Mouse (Mus musculus) retina, embryonic 14.5 days (tissue): ENCODE measurements around the gene Rhof.
A peak's percentile ranks its signal among the peaks of the same experiment; 100 is the strongest.

ENCODE experiments used
- DNase-seq: peaks from one replicate; pipeline ENCODE4 v3.0.0-alpha.2; 2015; ENCODE audit warnings: low spot score

Rhof gene

GRCm38 (mm10) chr5:123132308-123133071 is at the start of gene Rhof:
Gene Rhof, minus strand, starts transcription at chr5:123132692.
- DNase-seq: peak; percentile 76

DNA sequence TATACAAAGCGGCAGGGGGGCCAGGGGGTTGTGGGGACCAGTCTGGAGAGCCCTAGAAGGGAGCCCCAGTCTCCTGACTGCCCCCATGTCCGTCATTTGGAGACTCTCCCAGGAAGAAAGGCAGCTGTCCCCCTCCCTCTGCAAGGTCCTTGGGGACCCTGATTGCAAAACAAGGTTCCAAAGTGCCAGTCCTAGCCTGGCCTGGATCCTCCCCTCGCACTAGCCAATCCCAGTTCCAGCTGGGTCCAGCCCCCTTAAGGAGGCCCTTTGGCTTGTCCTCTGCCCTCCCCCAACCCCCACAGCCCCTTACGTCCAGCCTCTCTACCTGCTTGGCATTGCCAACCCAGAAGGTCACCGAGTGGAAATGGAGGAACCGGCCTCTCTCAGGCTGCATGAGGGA is 49.0 kb upstream of the Rhof start:
- DNase-seq: no peak

- no peak for DNase-seq
These were observed 47.9 kb upstream of the Rhof start for GRCm38 (mm10) chr5:123180390-123180789.

DNA sequence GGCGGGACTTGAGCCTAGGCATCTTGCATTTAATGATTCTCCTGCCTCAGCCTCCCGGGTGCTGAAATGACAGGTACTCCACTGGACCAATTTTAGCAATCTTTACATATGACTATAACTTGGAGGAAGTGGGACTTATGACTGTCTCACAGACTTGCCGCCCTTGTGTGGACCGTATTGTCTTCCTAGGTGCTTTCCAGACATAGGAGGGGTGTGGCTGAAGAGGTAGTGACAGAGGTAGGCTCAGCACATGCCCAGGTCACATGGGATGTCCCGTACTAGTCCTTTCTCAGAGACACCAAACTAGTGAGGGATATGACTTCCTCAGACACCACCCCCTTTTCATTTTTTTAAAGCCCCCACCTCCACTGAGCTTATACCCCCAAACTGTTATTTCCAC is 46.3 kb upstream of the Rhof start:
- DNase-seq: no peak

- peak; percentile 92 for DNase-seq
These were observed 39.3 kb upstream of the Rhof start for GRCm38 (mm10) chr5:123171646-123172350.

GRCm38 (mm10) chr5:123170365-123170764 is 37.9 kb upstream of the Rhof start:
- DNase-seq: no peak

DNA sequence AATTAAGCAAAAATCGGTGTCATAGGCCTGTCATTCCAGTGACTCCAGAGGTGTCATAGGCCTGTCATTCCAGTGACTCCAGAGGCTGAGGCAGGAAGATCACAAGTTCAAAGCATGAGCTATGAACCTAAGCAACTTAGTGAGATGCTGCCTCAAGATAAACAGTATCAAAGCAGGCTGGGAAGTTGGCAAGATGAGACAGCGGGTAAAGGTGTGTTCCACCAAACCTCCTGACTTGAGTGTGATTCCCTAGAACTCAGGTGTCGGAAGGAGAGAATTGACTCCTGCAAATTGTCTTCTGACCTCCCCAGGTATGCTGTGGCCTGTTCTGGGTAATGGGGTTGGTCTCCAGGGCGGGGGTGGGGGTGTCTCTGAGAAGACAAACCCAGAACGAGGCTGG is 36.8 kb upstream of the Rhof start, which contains the start of gene Psmd9:
Gene Psmd9 (plus strand): TSS at position 130 of the 400 bp plus-strand sequence.
- no peak for DNase-seq

GRCm38 (mm10) chr5:123167591-123167990 is 35.1 kb upstream of the Rhof start:
- DNase-seq: no peak

DNA sequence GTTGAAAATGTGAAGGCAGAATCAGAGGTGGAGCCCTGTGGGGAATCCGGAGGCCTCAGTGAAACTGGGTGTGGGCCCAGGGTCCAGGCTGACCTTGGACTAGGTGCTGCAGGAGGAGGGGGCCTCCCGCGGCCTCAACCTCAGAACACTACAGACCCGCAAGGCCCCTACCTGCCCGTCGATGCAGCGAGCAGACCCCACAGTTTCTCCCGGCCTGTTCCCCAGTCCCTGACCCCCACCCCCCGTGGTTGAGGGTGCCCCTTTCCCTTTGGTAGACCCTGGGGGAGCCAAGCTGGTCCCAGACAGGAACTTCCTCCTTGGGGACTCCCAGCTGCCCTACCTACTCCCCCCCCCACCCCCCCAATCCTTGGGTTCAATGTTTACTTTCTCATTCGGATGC is 33.9 kb upstream of the Rhof start:
- no peak for DNase-seq

DNA sequence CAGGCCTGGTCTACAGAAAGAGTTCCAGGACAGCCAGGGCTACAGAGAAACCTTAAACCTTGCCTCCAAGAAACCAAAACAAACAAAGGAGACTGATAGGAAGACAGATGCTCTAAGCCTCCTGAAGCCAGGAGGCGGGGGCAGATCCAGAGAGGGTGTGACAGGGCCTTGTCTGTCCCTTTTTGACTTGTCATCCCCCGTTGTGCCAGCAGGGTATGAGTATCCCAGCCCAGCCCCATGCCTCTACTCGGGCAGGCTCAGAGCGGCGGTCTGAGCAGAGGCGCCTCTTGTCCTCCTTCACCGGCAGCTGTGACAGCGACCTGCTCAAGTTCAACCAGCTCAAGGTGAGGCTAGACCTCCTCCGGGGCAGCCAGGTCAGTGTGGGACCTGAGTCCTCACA is 30.4 kb upstream of the Rhof start:
- DNase-seq: peak; percentile 14

- no peak for DNase-seq
These were observed 27.8 kb upstream of the Rhof start for GRCm38 (mm10) chr5:123160341-123160740.

DNA sequence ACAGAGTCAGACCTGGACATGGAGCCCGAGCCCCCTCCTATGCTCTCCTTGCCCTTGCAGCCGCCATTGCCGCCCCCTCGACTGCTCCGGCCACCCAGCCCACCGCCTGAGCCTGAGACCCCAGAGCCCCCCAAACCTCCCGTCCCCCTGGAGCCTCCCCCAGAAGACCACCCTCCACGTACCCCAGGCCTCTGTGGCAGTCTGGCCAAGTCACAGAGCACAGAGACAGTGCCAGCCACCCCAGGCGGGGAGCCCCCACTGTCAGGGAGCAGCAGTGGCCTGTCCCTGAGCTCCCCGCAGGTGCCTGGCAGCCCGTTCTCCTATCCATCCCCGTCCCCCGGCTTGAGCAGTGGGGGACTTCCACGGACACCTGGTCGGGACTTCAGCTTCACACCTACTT is 27.4 kb upstream of the Rhof start:
- no peak for DNase-seq

DNA sequence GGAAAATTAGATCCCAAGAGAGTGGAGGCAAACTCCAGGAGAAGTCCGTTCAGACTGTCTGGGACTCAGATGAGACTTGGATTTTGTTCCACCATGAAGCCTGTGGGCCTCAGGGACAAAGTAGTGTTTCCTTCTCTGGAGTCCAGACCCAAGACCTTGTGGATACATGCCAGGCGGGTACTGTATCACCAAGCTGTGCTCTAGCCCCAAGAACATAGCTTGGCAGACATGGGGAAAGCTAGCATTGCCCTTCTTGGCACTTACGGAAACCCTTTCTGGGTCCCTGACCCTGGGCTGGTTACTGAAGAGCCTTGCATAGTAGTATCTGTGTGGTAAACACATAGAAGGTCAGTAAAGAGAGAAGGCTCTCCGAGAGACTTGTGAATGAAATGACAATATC is 27.0 kb upstream of the Rhof start:
- no peak for DNase-seq

DNA sequence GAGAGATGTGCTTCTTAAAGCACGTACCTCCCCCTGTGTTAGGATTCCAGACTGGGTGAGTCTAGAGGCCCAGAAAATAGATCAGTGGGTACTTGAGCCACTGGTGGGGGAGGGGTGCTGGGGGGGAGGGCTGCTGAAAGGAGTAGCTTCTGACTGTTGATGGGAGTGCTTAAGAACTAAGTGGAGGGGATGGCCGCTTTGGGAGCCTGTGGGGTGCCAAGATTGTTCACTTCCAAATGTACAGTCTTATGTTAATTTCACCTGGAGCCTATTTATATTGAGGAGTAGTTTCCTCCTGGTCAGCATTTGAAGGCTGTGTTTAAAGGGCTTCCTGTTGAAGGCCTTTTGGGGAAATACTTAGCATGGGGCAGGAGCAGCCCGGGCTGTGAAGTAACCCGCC is 25.5 kb upstream of the Rhof start:
- DNase-seq: no peak

DNA sequence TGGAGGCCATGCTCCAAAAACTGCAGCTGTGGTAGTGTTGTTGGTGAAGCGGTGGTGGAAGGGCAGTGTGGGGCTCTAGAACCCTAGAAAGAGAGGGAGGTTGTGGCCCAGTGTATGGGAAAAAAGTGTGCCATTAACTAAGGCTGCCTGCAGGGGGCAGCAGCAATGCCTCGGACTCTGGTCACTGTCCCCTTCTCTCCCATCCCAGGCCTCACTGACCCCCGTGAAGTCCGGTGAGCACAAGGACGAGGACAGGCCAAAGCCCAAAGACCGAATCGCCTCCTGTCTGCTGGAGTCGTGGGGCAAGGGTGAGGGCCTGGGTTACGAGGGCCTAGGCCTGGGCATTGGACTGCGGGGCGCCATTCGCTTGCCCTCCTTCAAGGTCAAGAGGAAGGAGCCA is 24.3 kb upstream of the Rhof start:
- DNase-seq: peak; percentile 52

GRCm38 (mm10) chr5:123155425-123155824 is 22.9 kb upstream of the Rhof start:
- peak; percentile 85 for DNase-seq

GRCm38 (mm10) chr5:123152901-123153300 is 20.4 kb upstream of the Rhof start:
- no peak for DNase-seq

DNA sequence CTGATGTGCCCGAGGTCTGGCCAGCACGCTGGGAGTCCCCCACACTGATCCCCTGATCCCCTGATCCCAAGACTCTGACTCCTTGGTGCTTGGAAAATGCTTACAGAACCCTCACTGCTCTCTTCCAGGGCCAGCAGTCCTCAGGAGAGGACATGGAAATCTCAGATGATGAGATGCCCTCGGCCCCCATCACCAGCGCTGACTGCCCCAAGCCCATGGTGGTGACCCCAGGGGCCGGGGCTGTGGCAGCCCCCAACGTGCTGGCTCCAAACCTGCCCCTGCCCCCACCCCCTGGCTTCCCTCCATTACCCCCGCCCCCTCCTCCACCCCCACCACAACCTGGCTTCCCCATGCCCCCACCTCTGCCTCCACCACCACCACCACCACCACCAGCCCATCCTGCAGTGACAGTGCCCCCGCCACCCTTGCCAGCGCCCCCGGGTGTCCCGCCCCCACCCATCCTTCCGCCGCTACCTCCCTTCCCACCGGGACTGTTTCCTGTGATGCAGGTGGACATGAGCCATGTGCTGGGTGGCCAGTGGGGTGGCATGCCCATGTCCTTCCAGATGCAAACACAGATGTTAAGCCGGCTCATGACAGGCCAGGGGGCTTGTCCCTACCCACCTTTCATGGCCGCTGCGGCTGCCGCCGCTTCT is 19.3 kb upstream of the Rhof start:
- DNase-seq: no peak

GRCm38 (mm10) chr5:123151077-123151476 is 18.6 kb upstream of the Rhof start:
- DNase-seq: no peak

GRCm38 (mm10) chr5:123150641-123151040 is 18.1 kb upstream of the Rhof start:
- no peak for DNase-seq

DNA sequence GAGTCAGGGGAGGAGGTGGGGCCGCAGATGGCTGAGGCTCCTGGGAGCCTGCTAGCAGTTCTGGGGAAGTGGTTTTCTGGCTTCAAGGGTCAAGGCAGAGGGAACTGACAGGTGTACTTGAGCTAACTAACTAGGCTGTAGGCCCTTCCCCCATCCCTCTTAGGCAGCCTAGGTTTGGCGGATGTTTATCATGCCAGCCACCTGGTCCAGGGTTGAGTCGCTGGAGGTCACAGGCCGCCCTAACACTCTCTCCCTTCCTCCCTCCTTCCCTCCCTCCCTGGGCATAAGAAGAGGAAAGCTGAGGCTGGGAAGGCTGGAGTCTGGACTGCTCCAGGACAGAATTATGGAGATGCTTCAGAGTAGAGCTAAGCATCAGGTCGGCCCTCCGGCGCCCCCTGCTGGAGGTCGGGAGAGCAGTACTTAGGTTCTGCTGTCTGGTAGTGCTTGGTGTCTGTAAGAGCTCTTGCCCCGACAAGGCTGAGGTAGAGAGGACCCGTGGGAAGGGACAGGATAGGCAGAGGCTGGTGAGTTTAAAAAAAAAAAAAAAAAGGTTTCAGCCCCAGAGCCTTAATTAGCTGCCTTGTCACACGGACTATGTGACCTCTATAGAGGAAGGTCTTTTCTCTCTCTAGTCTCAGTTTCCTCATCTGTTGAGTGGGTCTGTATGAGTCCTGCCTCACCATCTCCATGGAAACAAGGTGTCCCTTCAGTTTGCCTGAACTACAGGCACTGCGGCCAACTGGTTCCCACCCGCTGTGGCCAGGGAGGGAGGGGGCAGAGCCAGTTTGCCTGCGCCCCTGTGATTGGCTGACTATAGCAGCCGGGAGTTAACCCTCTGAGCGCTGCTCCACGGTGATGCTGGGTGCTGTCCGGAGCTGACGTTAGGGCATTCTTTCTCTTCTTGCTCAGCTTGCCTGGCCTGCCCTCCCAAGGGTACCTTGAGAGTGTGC is 17.2 kb upstream of the Rhof start:
- peak; percentile 94 for DNase-seq
